Mouse (Mus musculus): ENCODE measurements around the gene Tspan7. TPM values are rescaled to one million over a fixed set of nuclear protein-coding genes. Genes with fewer than 3 reads are reported as not detected.

Gene Tspan7
- polyA plus RNA-seq, 1 experiment from 2014 or later = 118 TPM

GRCm38 (mm10) chrX:10514417-10514816 is 29.5 kb downstream of the Tspan7 start:
- H3K4me2 ChIP-seq = no peak overlapping the region
- H3K36me3 ChIP-seq (replicated peaks) = no peaks in the 10 kb centered on the region
- WGBS = 66% methylated on average over 5 of the region's 5 CpGs
- no peaks in the 10 kb centered on the region for H3K4me1 ChIP-seq
- H3K27me3 ChIP-seq = no peaks in the 10 kb centered on the region
- no peak for ATAC-seq (ENCODE audit: low FRiP score)
- no peaks in the 10 kb centered on the region for H3K9me3 ChIP-seq
- no peak overlapping the region for H3K9ac ChIP-seq
- no peak overlapping the region for H3K27ac ChIP-seq
- no peak overlapping the region for H3K4me3 ChIP-seq (replicated peaks)

- Histone ChIP-seq H3K27me3 (no peaks in the 10 kb centered on the region), H3K9ac (no peak overlapping the region), H3K36me3 (replicated peaks) (no peaks in the 10 kb centered on the region), H3K9me3 (no peaks in the 10 kb centered on the region), H3K4me1 (no peaks in the 10 kb centered on the region), H3K27ac (no peak overlapping the region), H3K4me2 (no peak overlapping the region), H3K4me3 (replicated peaks) (no peak overlapping the region)
- WGBS = 76% methylated on average over 3 of the region's 3 CpGs
- ATAC-seq (ENCODE audit: low FRiP score) = no peak
These were observed 30.0 kb downstream of the Tspan7 start for GRCm38 (mm10) chrX:10514971-10515370.

GRCm38 (mm10) chrX:10516448-10516847 is 31.5 kb downstream of the Tspan7 start:
- Histone ChIP-seq H3K9ac (no peak overlapping the region), H3K4me2 (no peak overlapping the region), H3K27me3 (no peaks in the 10 kb centered on the region), H3K4me3 (replicated peaks) (no peak overlapping the region), H3K27ac (no peak overlapping the region), H3K36me3 (replicated peaks) (no peaks in the 10 kb centered on the region), H3K4me1 (no peaks in the 10 kb centered on the region), H3K9me3 (no peaks in the 10 kb centered on the region)
- ATAC-seq (ENCODE audit: low FRiP score) = no peak
- 79% methylated on average over 7 of the region's 7 CpGs for WGBS

- ATAC-seq (ENCODE audit: low FRiP score) = no peak
- Histone ChIP-seq H3K27me3 (no peaks in the 10 kb centered on the region), H3K27ac (no peak overlapping the region), H3K9ac (no peak overlapping the region), H3K9me3 (no peaks in the 10 kb centered on the region), H3K36me3 (replicated peaks) (no peaks in the 10 kb centered on the region), H3K4me3 (replicated peaks) (no peak overlapping the region), H3K4me1 (no peaks in the 10 kb centered on the region), H3K4me2 (no peak overlapping the region)
- 87% methylated on average over 6 of the region's 6 CpGs for WGBS
These were observed 32.0 kb downstream of the Tspan7 start for GRCm38 (mm10) chrX:10516925-10517324.

GRCm38 (mm10) chrX:10517756-10518155 is 32.8 kb downstream of the Tspan7 start:
- no peaks in the 10 kb centered on the region for H3K9me3 ChIP-seq
- 42% methylated on average over 4 of the region's 4 CpGs for WGBS
- no peaks in the 10 kb centered on the region for H3K27me3 ChIP-seq
- no peak overlapping the region for H3K27ac ChIP-seq
- H3K4me3 ChIP-seq (replicated peaks) = no peak overlapping the region
- H3K4me1 ChIP-seq = no peaks in the 10 kb centered on the region
- no peaks in the 10 kb centered on the region for H3K36me3 ChIP-seq (replicated peaks)
- H3K4me2 ChIP-seq = no peak overlapping the region
- no peak overlapping the region for H3K9ac ChIP-seq
- no peak; the same call in 1 of the 2 replicates for ATAC-seq (ENCODE audit: low FRiP score)

GRCm38 (mm10) chrX:10518510-10518909 is 33.6 kb downstream of the Tspan7 start:
- Histone ChIP-seq H3K4me2 (no peak overlapping the region), H3K9me3 (no peaks in the 10 kb centered on the region), H3K4me1 (no peaks in the 10 kb centered on the region), H3K27ac (0 out of 2 replicates have a peak overlapping the region, but pooled peaks have one; percentile 2), H3K27me3 (no peaks in the 10 kb centered on the region), H3K9ac (no peak overlapping the region), H3K36me3 (replicated peaks) (no peaks in the 10 kb centered on the region), H3K4me3 (replicated peaks) (no peak overlapping the region)
- WGBS = 50% methylated on average over 5 of the region's 5 CpGs
- ATAC-seq (ENCODE audit: low FRiP score) = no peak

- H3K27ac ChIP-seq = no peak overlapping the region
- no peak for ATAC-seq (ENCODE audit: low FRiP score)
- H3K4me2 ChIP-seq = no peak overlapping the region
- H3K9me3 ChIP-seq = no peaks in the 10 kb centered on the region
- H3K36me3 ChIP-seq (replicated peaks) = no peaks in the 10 kb centered on the region
- H3K4me1 ChIP-seq = peaks cover 8% of the 10 kb centered on the region; the same call in 1 of the 2 replicates
- no peak overlapping the region for H3K4me3 ChIP-seq (replicated peaks)
- H3K27me3 ChIP-seq = no peaks in the 10 kb centered on the region
- WGBS = 10% methylated on average over 2 of the region's 2 CpGs
- H3K9ac ChIP-seq = no peak overlapping the region
These were observed 50.5 kb downstream of the Tspan7 start for GRCm38 (mm10) chrX:10535450-10535849.

GRCm38 (mm10) chrX:10539009-10539408 is 54.1 kb downstream of the Tspan7 start:
- H3K4me1 ChIP-seq = peaks cover 7% of the 10 kb centered on the region; the same call in 1 of the 2 replicates
- no peaks in the 10 kb centered on the region for H3K27me3 ChIP-seq
- no peak overlapping the region for H3K4me3 ChIP-seq (replicated peaks)
- H3K4me2 ChIP-seq = no peak overlapping the region
- no peak for ATAC-seq (ENCODE audit: low FRiP score)
- H3K9ac ChIP-seq = no peak overlapping the region
- WGBS = 81% methylated on average over 2 of the region's 2 CpGs
- H3K27ac ChIP-seq = no peak overlapping the region
- no peaks in the 10 kb centered on the region for H3K9me3 ChIP-seq
- H3K36me3 ChIP-seq (replicated peaks) = no peaks in the 10 kb centered on the region

GRCm38 (mm10) chrX:10539482-10540166 is 54.7 kb downstream of the Tspan7 start:
- no peak overlapping the region for H3K4me3 ChIP-seq (replicated peaks)
- no peak for ATAC-seq (ENCODE audit: low FRiP score)
- no peak overlapping the region for H3K4me2 ChIP-seq
- no peak overlapping the region for H3K9ac ChIP-seq
- no peaks in the 10 kb centered on the region for H3K27me3 ChIP-seq
- no peak overlapping the region for H3K27ac ChIP-seq
- 59% methylated on average over 6 of the region's 6 CpGs for WGBS
- no peaks in the 10 kb centered on the region for H3K9me3 ChIP-seq
- peaks cover 6% of the 10 kb centered on the region; the same call in 1 of the 2 replicates for H3K4me1 ChIP-seq
- no peaks in the 10 kb centered on the region for H3K36me3 ChIP-seq (replicated peaks)

- H3K27me3 ChIP-seq = no peaks in the 10 kb centered on the region
- no peaks in the 10 kb centered on the region for H3K36me3 ChIP-seq (replicated peaks)
- no peak overlapping the region for H3K27ac ChIP-seq
- no peak overlapping the region for H3K4me2 ChIP-seq
- no peak for ATAC-seq (ENCODE audit: low FRiP score)
- H3K9me3 ChIP-seq = no peaks in the 10 kb centered on the region
- WGBS = 89% methylated on average over 3 of the region's 3 CpGs
- H3K9ac ChIP-seq = no peak overlapping the region
- H3K4me3 ChIP-seq (replicated peaks) = no peak overlapping the region
- H3K4me1 ChIP-seq = no peaks in the 10 kb centered on the region
These were observed 61.9 kb downstream of the Tspan7 start for GRCm38 (mm10) chrX:10546840-10547239.

- Histone ChIP-seq H3K36me3 (replicated peaks) (no peaks in the 10 kb centered on the region), H3K27ac (no peak overlapping the region), H3K27me3 (no peaks in the 10 kb centered on the region), H3K4me3 (replicated peaks) (no peak overlapping the region), H3K4me1 (no peaks in the 10 kb centered on the region), H3K9me3 (no peaks in the 10 kb centered on the region), H3K9ac (no peak overlapping the region), H3K4me2 (no peak overlapping the region)
- no peak for ATAC-seq (ENCODE audit: low FRiP score)
- WGBS = 84% methylated on average over 3 of the region's 3 CpGs
These were observed 64.8 kb downstream of the Tspan7 start for GRCm38 (mm10) chrX:10549708-10550107.

- Histone ChIP-seq H3K4me1 (no peaks in the 10 kb centered on the region; the same call in 1 of the 2 replicates), H3K9me3 (no peaks in the 10 kb centered on the region), H3K4me3 (replicated peaks) (no peak overlapping the region), H3K27me3 (no peaks in the 10 kb centered on the region), H3K27ac (no peak overlapping the region), H3K9ac (no peak overlapping the region), H3K36me3 (replicated peaks) (no peaks in the 10 kb centered on the region), H3K4me2 (no peak overlapping the region)
- WGBS = 89% methylated on average over 3 of the region's 3 CpGs
- no peak for ATAC-seq (ENCODE audit: low FRiP score)
These were observed 71.9 kb downstream of the Tspan7 start for GRCm38 (mm10) chrX:10556899-10557298.

- H3K4me3 ChIP-seq (replicated peaks) = no peak overlapping the region
- ATAC-seq (ENCODE audit: low FRiP score) = no peak
- 55% methylated on average over 5 of the region's 5 CpGs for WGBS
- H3K36me3 ChIP-seq (replicated peaks) = no peaks in the 10 kb centered on the region
- H3K27me3 ChIP-seq = no peaks in the 10 kb centered on the region
- H3K4me1 ChIP-seq = no peaks in the 10 kb centered on the region; the same call in 1 of the 2 replicates
- H3K9ac ChIP-seq = no peak overlapping the region
- H3K27ac ChIP-seq = no peak overlapping the region
- H3K9me3 ChIP-seq = no peaks in the 10 kb centered on the region
- H3K4me2 ChIP-seq = no peak overlapping the region
These were observed 72.6 kb downstream of the Tspan7 start for GRCm38 (mm10) chrX:10557596-10557995.

All from forebrain, embryonic 12.5 days (tissue).